Mouse (Mus musculus) liver, embryonic 12.5 days (tissue): ENCODE results near the gene Ptpn14. TPM values are rescaled to one million over a fixed set of nuclear protein-coding genes. Genes with fewer than 3 reads are reported as not detected.

Experiments
- ATAC-seq: fragments of 200-750 bp; cut with Nextera tagmentation; 2 replicates; pipeline ENCODE4 v1.8.0; 2017; ENCODE audit warnings: moderate number of reproducible peaks, mild to moderate bottlenecking, moderate library complexity
- H3K27ac ChIP-seq: fragments of 300-500 bp; sonication (generic); 2 replicates; pipeline ENCODE4 v1.5.1; 2016; ENCODE audit warnings: mild to moderate bottlenecking
- H3K27me3 ChIP-seq: fragments of 300-500 bp; sonication (generic); replicated peaks from 2 replicates; pipeline ENCODE4 v1.6.1; 2016; ENCODE audit warnings: mild to moderate bottlenecking, moderate library complexity
- H3K36me3 ChIP-seq: fragments of 300-500 bp; sonication (generic); 2 replicates; pipeline ENCODE4 v1.6.1; 2016; ENCODE audit warnings: mild to moderate bottlenecking, moderate library complexity
- H3K4me1 ChIP-seq: fragments of 300-500 bp; sonication (generic); 2 replicates; pipeline ENCODE4 v1.6.1; 2016
- H3K4me2 ChIP-seq: fragments of 300-500 bp; sonication (generic); 2 replicates; pipeline ENCODE4 v1.6.1; 2016; ENCODE audit warnings: mild to moderate bottlenecking, moderate library complexity
- H3K4me3 ChIP-seq: fragments of 300-500 bp; sonication (generic); 2 replicates; pipeline ENCODE4 v1.5.1; 2016; ENCODE audit warnings: mild to moderate bottlenecking, moderate library complexity
- H3K9ac ChIP-seq: fragments of 300-500 bp; sonication (generic); 2 replicates; pipeline ENCODE4 v1.6.1; 2016; ENCODE audit warnings: mild to moderate bottlenecking, moderate library complexity
- H3K9me3 ChIP-seq: fragments of 300-500 bp; sonication (generic); replicated peaks from 2 replicates; pipeline ENCODE4 v1.6.1; 2016; ENCODE audit warnings: mild to moderate bottlenecking, moderate library complexity
- WGBS: fragments of 180-500 bp; shearing (Covaris S2); methylation state at CpG from one replicate; pipeline ENCODE4 v1.1.7; 2016; ENCODE audit not compliant: insufficient replicate concordance; 5-methylcytosine and 5-hydroxymethylcytosine counted together
- polyA plus RNA-seq: library from polyadenylated mRNA; unstranded; fragments of >200 nt; fragmentation: Nextera tagmentation; extraction: Ambion mirVana; gene quantifications from 2 replicates; pipeline ENCODE4 v1.2.1, GENCODE M21; 2016

The Ptpn14 gene
- polyA plus RNA-seq, 1 experiment from 2014 or later: 0.70 TPM

DNA sequence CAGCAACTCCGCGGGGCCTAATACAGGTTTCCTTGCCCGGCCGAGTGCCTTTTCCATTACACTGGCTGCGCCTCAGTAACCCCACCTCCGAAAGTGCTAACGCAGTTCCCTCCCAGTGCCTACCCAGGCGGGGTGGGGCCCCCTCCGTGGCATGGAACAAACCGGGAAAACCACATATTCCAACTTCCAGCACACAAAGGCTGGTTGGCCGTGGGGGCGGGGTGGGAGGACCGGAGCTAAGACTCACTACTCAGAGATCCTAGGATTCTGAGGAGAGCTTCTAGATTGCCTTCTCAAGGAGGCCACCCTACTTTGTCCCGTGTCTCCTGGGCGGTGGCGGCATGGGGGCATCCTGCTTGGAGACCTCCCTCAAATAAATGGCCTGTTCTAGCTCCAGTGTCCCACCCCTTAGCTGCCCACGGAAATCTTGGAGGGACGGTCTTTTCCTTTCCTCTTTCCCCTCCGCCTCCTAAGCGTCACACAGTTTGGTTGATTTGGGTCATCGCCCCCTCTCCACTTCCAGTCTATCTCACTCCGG is 653 bp upstream of the Ptpn14 start:
- H3K9ac ChIP-seq: peak overlapping the region; percentile 27; the same call in 1 of the 2 replicates
- no peak for ATAC-seq
- H3K27me3 ChIP-seq: peaks cover 77% of the 10 kb centered on the region
- H3K4me3 ChIP-seq: peak overlapping the region; percentile 54
- peak overlapping the region; percentile 69 for H3K4me2 ChIP-seq
- H3K9me3 ChIP-seq: no peaks in the 10 kb centered on the region
- H3K4me1 ChIP-seq: 0 out of 2 replicates have a peak, but pooled peaks cover 6% of the 10 kb centered on the region
- peak overlapping the region; percentile 67 for H3K27ac ChIP-seq
- 9% methylated on average over 22 of the region's 22 CpGs for WGBS
- H3K36me3 ChIP-seq: no peaks in the 10 kb centered on the region

DNA sequence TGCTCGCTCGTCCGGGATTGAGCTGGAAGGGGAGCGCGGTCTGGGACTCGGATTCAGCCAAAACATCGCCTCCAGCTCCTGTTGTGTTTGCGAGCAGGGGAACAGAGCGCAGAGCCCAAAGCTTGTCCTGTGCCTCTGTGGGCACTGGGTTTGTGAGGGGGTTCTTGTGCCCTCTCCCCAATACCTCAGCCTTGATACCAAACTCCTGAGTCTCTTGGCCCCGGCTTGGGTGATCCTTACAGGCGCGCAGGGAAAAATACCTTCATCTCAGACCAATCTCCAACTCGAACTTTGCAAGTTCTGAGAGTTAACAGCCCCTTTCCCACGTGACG is 682 bp downstream of the Ptpn14 start:
- Histone ChIP-seq H3K27me3 (peaks cover 72% of the 10 kb centered on the region), H3K4me3 (peak overlapping the region; percentile 54), H3K9me3 (no peaks in the 10 kb centered on the region), H3K36me3 (no peaks in the 10 kb centered on the region), H3K4me1 (0 out of 2 replicates have a peak, but pooled peaks cover 6% of the 10 kb centered on the region), H3K27ac (0 out of 2 replicates have a peak overlapping the region, but pooled peaks have one; percentile 15), H3K4me2 (peak overlapping the region; percentile 69), H3K9ac (0 out of 2 replicates have a peak overlapping the region, but pooled peaks have one; percentile 14)
- WGBS: 2% methylated on average over 15 of the region's 15 CpGs
- ATAC-seq: no peak

DNA sequence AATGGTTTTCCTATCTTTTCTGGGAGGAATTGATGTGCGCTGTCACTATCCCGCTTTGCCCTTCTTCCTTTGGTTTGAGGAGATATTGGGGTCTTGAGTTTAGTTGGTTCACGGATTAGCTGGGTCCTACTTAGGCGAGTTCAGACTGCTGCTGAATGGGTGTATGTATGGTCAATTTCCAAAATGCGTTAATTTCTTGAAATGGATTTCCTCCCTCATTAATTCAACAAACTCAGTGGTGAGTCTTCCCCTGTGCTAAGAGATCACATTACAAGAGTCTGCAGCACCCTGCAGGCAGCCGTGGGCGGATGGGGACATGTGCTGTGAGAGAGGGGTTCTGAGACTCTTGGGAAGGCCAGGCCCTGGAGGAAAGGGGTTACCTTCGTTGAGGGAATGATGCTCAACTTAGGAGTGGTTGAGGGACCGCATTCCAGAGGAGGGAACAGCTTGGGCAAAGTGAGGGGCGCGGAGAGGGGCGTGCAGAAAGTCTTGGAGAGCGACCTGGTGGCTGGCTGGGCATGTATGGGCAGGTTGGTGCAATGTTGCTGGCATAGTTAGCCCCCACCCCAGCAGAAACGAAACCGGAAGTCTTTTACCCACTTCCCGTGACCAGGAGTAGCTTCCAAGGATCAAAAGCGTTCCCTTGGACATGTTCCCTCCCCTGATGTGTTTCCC is 1.2 kb downstream of the Ptpn14 start:
- 18% methylated on average over 17 of the region's 17 CpGs for WGBS
- Histone ChIP-seq H3K4me3 (peak overlapping the region; percentile 54), H3K4me1 (0 out of 2 replicates have a peak, but pooled peaks cover 6% of the 10 kb centered on the region), H3K4me2 (peak overlapping the region; percentile 69), H3K36me3 (no peaks in the 10 kb centered on the region), H3K27me3 (peaks cover 72% of the 10 kb centered on the region), H3K9ac (no peak overlapping the region), H3K9me3 (no peaks in the 10 kb centered on the region), H3K27ac (no peak overlapping the region)
- ATAC-seq: no peak

DNA sequence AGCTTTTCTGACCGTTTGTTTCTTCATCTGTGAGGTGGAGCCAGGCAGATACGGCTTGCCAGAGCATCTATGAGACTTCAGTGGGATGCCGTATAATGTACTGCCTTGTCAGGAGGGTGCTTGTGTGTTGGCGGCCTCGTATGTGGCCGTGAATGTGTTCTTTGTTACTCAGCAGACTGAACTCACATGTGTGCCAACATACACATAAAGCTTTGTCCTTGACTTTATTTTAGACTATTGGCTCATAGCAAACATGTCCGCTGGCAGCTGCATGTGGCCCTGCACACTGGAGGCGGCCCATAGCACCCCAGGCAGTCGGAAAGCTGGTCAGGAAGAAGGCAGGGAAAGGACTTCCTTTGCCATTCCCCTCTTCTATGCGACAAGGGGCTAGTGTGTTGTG is 3.6 kb downstream of the Ptpn14 start:
- Histone ChIP-seq H3K27ac (no peak overlapping the region), H3K4me1 (0 out of 2 replicates have a peak, but pooled peaks cover 6% of the 10 kb centered on the region), H3K9me3 (no peaks in the 10 kb centered on the region), H3K9ac (no peak overlapping the region), H3K4me2 (no peak overlapping the region), H3K36me3 (no peaks in the 10 kb centered on the region), H3K4me3 (no peak overlapping the region), H3K27me3 (peaks cover 57% of the 10 kb centered on the region)
- ATAC-seq: no peak
- WGBS: 69% methylated on average over 10 of the region's 10 CpGs

DNA sequence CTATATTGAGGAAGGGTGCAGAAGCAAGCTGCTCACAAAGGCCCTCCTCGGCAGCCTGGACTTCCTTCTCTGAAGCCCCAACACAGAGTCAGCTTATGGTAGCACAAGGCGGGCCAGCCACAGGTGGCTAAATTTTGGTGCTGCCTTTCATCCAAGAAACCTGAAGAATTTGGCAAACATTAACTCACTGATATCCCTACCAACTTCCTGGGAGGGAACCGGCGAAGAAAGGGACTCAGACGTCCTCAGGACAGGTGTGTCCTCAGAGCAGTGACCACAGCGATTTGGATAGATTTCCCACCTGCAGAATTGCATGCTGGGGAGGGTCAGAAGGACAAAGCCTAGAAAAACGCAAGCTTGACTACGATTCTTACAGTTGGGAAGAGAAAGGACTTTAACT is 4.1 kb downstream of the Ptpn14 start:
- Histone ChIP-seq H3K4me2 (no peak overlapping the region), H3K27ac (no peak overlapping the region), H3K27me3 (peaks cover 53% of the 10 kb centered on the region), H3K4me1 (0 out of 2 replicates have a peak, but pooled peaks cover 6% of the 10 kb centered on the region), H3K9ac (no peak overlapping the region), H3K36me3 (no peaks in the 10 kb centered on the region), H3K4me3 (no peak overlapping the region), H3K9me3 (no peaks in the 10 kb centered on the region)
- 60% methylated on average over 8 of the region's 8 CpGs for WGBS
- ATAC-seq: no peak

DNA sequence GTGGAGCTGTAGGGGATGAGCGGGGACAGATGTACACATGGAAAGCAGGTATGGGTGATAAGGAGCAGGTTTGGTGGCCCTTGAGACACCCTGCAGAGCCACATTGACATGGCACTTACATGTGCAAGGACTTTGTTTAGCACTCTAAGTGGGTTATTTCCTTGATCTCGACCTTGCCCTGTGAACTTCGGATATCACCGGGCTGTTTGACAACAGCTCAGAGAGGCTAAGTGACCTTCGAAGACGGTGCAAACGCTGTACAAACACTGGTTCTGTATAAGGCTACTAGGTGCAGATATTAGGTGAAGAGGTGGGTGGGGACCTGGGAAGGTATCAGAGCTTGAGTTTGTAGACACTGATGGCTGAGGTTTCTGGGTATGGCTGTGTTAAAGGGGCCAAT is 12.0 kb downstream of the Ptpn14 start:
- H3K9ac ChIP-seq: no peak overlapping the region
- peaks cover 5% of the 10 kb centered on the region; the same call in 1 of the 2 replicates for H3K27me3 ChIP-seq
- H3K4me1 ChIP-seq: no peaks in the 10 kb centered on the region
- 73% methylated on average over 7 of the region's 7 CpGs for WGBS
- ATAC-seq: no peak
- no peaks in the 10 kb centered on the region for H3K36me3 ChIP-seq
- H3K27ac ChIP-seq: no peak overlapping the region
- H3K9me3 ChIP-seq: no peaks in the 10 kb centered on the region
- H3K4me3 ChIP-seq: no peak overlapping the region
- no peak overlapping the region for H3K4me2 ChIP-seq

DNA sequence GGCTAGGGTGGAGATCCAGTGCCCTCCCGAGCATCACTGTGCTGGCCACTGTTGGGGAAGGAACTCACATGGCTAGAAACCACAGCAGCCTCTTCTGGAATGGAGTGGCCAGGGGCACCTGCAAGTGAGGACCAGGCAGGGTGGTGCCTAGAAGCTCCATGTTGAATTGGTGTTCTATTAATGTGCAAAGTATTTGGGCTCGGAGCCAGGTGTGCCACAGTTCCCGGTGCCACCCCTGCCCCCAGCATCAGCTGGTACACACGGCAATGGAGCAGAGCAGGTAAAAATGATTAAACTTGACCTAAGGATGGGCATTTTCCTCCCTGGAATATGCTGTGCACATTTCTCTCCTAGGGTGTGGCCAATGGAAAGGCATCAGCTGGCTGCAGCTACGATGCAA is 14.0 kb downstream of the Ptpn14 start:
- H3K4me1 ChIP-seq: 0 out of 2 replicates have a peak, but pooled peaks cover 3% of the 10 kb centered on the region
- no peak overlapping the region for H3K4me3 ChIP-seq
- no peaks in the 10 kb centered on the region for H3K36me3 ChIP-seq
- WGBS: 79% methylated on average over 5 of the region's 5 CpGs
- no peak overlapping the region for H3K27ac ChIP-seq
- no peak overlapping the region for H3K4me2 ChIP-seq
- no peak overlapping the region for H3K9ac ChIP-seq
- peaks cover 5% of the 10 kb centered on the region; the same call in 1 of the 2 replicates for H3K27me3 ChIP-seq
- H3K9me3 ChIP-seq: no peaks in the 10 kb centered on the region
- ATAC-seq: no peak

DNA sequence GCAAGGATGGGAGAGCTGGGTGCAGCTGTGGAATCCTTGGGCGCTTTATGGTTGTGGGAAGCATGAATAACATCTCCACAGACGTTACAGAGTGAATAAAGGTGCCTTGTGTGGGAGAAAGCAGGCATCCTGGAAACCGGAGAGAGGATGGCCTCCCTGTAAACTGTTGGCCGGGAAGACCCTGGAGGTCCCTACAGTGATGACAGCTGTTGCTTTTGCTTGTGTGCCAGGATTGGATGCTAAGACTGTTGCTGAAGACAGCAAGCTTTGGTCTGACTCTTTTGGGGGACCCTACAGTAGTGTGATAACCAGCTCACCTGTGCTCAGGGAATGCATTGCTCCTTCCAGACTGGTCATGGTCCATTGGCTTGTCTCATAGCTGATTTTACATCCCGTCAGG is 15.1 kb downstream of the Ptpn14 start:
- Histone ChIP-seq H3K4me3 (no peak overlapping the region), H3K27ac (no peak overlapping the region), H3K4me1 (0 out of 2 replicates have a peak, but pooled peaks cover 3% of the 10 kb centered on the region), H3K36me3 (no peaks in the 10 kb centered on the region), H3K4me2 (no peak overlapping the region), H3K9ac (no peak overlapping the region), H3K9me3 (no peaks in the 10 kb centered on the region), H3K27me3 (peaks cover 5% of the 10 kb centered on the region; the same call in 1 of the 2 replicates)
- 70% methylated on average over 5 of the region's 5 CpGs for WGBS
- no peak for ATAC-seq

DNA sequence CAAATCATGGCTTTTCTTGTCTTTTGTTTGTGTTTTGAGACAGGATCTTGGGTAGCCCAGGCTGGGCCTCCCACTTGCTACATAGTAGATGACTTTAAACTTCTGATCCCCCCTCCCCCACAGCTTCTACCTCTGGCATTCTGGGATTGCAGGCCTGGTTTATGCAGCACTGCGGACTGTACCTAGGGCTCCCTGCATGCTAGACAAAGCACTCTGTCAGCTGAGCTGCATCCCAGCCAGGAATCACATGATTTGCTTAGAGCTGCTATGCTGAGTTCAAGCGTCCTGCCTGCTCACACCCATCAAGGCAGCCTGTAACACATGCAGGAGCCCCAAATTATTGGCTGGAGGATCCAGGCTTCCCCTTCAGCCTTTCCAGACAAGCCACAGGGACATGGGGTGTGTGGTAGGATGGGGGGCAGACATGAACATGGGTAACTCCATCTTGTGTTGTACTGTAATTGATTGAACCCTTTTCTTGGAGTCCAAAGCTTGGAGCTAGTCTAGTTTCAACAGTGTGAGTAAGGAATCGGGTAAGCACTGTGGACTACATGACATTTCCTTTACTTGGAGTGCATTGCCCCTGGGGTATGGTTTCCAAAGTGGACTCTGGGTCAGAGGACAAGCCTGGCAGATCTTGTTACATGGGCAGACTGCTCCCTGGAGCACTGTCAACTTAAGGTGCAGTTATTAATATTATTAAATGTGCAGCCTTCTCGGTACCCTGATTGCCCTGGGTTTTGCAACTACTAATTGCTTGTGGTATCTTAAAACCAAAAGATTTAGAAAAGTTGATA is 17.0 kb downstream of the Ptpn14 start:
- no peaks in the 10 kb centered on the region for H3K27me3 ChIP-seq
- no peak overlapping the region for H3K4me3 ChIP-seq
- no peak overlapping the region for H3K9ac ChIP-seq
- no peaks in the 10 kb centered on the region for H3K9me3 ChIP-seq
- WGBS: 64% methylated on average over 4 of the region's 4 CpGs
- H3K36me3 ChIP-seq: no peaks in the 10 kb centered on the region
- H3K27ac ChIP-seq: no peak overlapping the region
- ATAC-seq: peak; percentile 40; the same call in 1 of the 2 replicates
- 0 out of 2 replicates have a peak, but pooled peaks cover 3% of the 10 kb centered on the region for H3K4me1 ChIP-seq
- H3K4me2 ChIP-seq: no peak overlapping the region

DNA sequence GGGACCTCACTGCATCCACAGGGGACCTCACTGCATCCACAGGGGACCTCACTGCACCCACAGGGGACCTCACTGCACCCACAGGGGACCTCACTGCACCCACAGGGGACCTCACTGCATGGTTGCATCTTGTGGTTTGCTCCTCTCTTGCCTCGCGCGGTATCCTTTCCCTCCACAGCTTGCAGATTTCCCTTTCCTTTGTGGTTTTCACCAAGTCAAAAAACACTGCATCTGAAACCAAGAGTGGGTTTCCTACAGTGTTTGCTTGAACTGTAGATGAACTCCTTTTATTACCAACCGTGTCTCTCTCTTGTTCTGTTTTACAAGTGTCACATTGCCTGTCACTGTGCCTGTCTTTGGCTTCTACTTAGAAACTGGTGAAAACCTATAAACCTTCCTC is 18.5 kb downstream of the Ptpn14 start:
- Histone ChIP-seq H3K4me3 (no peak overlapping the region), H3K27me3 (0 out of 2 replicates have a peak, but pooled peaks cover 6% of the 10 kb centered on the region), H3K9me3 (no peaks in the 10 kb centered on the region), H3K9ac (no peak overlapping the region), H3K27ac (no peak overlapping the region), H3K36me3 (no peaks in the 10 kb centered on the region), H3K4me2 (no peak overlapping the region), H3K4me1 (0 out of 2 replicates have a peak, but pooled peaks cover 3% of the 10 kb centered on the region)
- ATAC-seq: no peak
- WGBS: 28% methylated on average over 4 of the region's 4 CpGs

DNA sequence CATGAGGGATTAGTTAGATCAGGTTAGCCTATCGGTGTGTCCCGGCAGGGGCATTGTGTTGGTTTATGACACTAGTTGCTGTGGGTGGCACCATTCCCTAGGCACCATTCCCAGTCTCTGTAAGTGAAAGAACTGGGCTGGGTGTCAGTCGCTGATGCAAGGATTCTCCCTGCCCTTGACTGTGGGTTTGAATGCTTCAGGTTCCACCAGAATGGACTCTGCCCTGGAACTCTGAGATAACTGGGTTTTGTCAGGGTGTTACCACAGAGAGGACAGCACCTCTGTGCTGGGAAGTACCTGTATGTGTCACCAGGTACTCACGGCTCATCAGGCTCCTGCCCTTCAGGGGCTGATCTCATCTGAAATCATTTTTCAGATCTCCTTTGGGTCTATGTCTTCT is 21.7 kb downstream of the Ptpn14 start:
- no peak for ATAC-seq
- Histone ChIP-seq H3K4me1 (peaks cover 12% of the 10 kb centered on the region), H3K9me3 (no peaks in the 10 kb centered on the region)

DNA sequence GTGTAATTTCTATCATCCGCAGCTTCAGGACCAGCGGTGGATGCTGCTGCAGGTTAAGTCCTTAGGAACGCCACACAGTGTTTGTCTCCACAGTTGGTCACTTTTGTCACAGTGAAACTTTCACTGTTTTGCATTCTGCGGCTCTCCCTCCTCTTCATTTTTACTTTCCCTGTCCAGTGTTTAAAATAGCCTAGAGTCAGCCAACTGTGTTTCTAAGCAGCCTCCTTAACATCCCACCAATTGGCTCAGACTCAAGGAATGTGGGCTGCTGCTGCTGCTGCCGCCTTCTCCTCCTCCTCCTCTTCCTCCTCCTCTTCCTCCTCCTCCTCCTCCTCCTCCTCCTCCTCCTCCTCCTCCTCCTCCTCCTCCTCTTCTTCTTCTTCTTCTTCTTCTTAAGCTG is 22.2 kb downstream of the Ptpn14 start:
- WGBS: 83% methylated on average over 5 of the region's 5 CpGs
- Histone ChIP-seq H3K9me3 (no peaks in the 10 kb centered on the region), H3K4me2 (no peak overlapping the region), H3K27ac (no peak overlapping the region), H3K36me3 (no peaks in the 10 kb centered on the region), H3K4me1 (peaks cover 16% of the 10 kb centered on the region), H3K9ac (no peak overlapping the region), H3K4me3 (no peak overlapping the region), H3K27me3 (0 out of 2 replicates have a peak, but pooled peaks cover 6% of the 10 kb centered on the region)
- ATAC-seq: no peak

More for the DNA sequence above, 21.7 kb downstream of the Ptpn14 start:
- Histone ChIP-seq H3K4me3 (no peak overlapping the region), H3K36me3 (no peaks in the 10 kb centered on the region), H3K27me3 (0 out of 2 replicates have a peak, but pooled peaks cover 6% of the 10 kb centered on the region), H3K9ac (no peak overlapping the region), H3K4me2 (no peak overlapping the region), H3K27ac (no peak overlapping the region)
- 84% methylated on average over 4 of the region's 4 CpGs for WGBS
